ENCODE assay signal across 13 mouse cellular contexts in genomic region chr1:120466751-120467150, GRCm38 (mm10). TPM values are rescaled to one million over a fixed set of nuclear protein-coding genes. Genes with fewer than 3 reads are reported as not detected.
DNase-seq lines count a peak whose midpoint lies in the region; ATAC-seq lines count a peak whose summit lies in the region.
"Had no signal": no experiment of that assay in that cellular context is flagged by ENCODE, and none has a peak within 500 bp of the region (broad histone marks: within the 10 kb centered on the region; RNA-seq: fewer than 3 reads in every experiment).

No protein-coding gene starts in this region.

- no peaks in the 10 kb centered on the region for H3K27me3 ChIP-seq in midbrain, embryonic 14.5 days (ENCODE audit: control insufficient read depth, insufficient read depth, low read length)
- no peaks in the 10 kb centered on the region for H3K27me3 ChIP-seq in midbrain, embryonic 11.5 days (ENCODE audit: control insufficient read depth, insufficient read depth, low read length)
- no peaks in the 10 kb centered on the region for H3K27me3 ChIP-seq in liver, embryonic 11.5 days (replicated peaks; ENCODE audit: control insufficient read depth, insufficient read depth, low read length)
- H3K27me3 ChIP-seq: midbrain, embryonic 13.5 days had no signal

- 27% methylated on average over 7 of the region's 7 CpGs for WGBS in midbrain, embryonic 14.5 days
- 25% methylated on average over 7 of the region's 7 CpGs for WGBS in midbrain, embryonic 11.5 days
- WGBS in liver, embryonic 11.5 days = 45% methylated on average over 7 of the region's 7 CpGs

- H3K9me3 ChIP-seq in midbrain, embryonic 14.5 days (ENCODE audit: control insufficient read depth, low read length) = no peaks in the 10 kb centered on the region
- H3K9me3 ChIP-seq in midbrain, embryonic 11.5 days (ENCODE audit: control insufficient read depth, low read length) = no peaks in the 10 kb centered on the region
- H3K9me3 ChIP-seq in liver, embryonic 11.5 days (ENCODE audit: control insufficient read depth, low read length) = no peaks in the 10 kb centered on the region
- H3K9me3 ChIP-seq: midbrain, embryonic 13.5 days had no signal

- no peaks in the 10 kb centered on the region for H3K4me1 ChIP-seq in midbrain, embryonic 14.5 days (ENCODE audit: control insufficient read depth, insufficient read depth, low read length)
- H3K4me1 ChIP-seq in midbrain, embryonic 11.5 days (ENCODE audit: control insufficient read depth, insufficient read depth, low read length) = no peaks in the 10 kb centered on the region
- no peaks in the 10 kb centered on the region for H3K4me1 ChIP-seq in liver, embryonic 11.5 days (replicated peaks; ENCODE audit: control insufficient read depth, insufficient read depth, low read length)
- H3K4me1 ChIP-seq: midbrain, embryonic 13.5 days had no signal

- no peak overlapping the region for H3K4me2 ChIP-seq in midbrain, embryonic 14.5 days (ENCODE audit: low read length)
- no peak overlapping the region for H3K4me2 ChIP-seq in midbrain, embryonic 11.5 days
- no peak overlapping the region for H3K4me2 ChIP-seq in liver, embryonic 11.5 days
- H3K4me2 ChIP-seq: midbrain, embryonic 13.5 days had no signal

- DNase-seq in gastrocnemius, postnatal 4 days (ENCODE audit: low spot score in 2 of 2) = peak; percentile 22 to 47
- no peak for DNase-seq in gastrocnemius, postnatal 25 days
- peak; percentile 5 for DNase-seq in midbrain, embryonic 14.5 days
- DNase-seq in midbrain, embryonic 11.5 days (ENCODE audit: low spot score, missing footprints) = no peak
- no peak for DNase-seq in frontal cortex, postnatal 10 days (ENCODE audit: low spot score in 2 of 2)
- no peak for DNase-seq in liver, embryonic 11.5 days (ENCODE audit: low spot score)
- no peak for DNase-seq in layer of hippocampus, postnatal 10 days (ENCODE audit: low spot score in 2 of 2)
- DNase-seq: cerebellum, postnatal 14 days; lung, adult 18-20 months had no signal

- H3K36me3 ChIP-seq in midbrain, embryonic 14.5 days (ENCODE audit: control insufficient read depth, insufficient read depth, low read length) = no peaks in the 10 kb centered on the region
- H3K36me3 ChIP-seq in midbrain, embryonic 11.5 days (ENCODE audit: control insufficient read depth, insufficient read depth, low read length) = no peaks in the 10 kb centered on the region
- H3K36me3 ChIP-seq in liver, embryonic 11.5 days (ENCODE audit: control insufficient read depth, insufficient read depth, low read length) = no peaks in the 10 kb centered on the region
- H3K36me3 ChIP-seq: midbrain, embryonic 13.5 days had no signal

- ATAC-seq in midbrain, embryonic 14.5 days (ENCODE audit: low FRiP score, low TSS enrichment) = no peak
- ATAC-seq in midbrain, embryonic 11.5 days (ENCODE audit: low FRiP score) = no peak
- ATAC-seq in hematopoietic stem cell, adult 5-6 weeks (replicated peaks in 1 of 2; ENCODE audit: insufficient read depth in 1 of 2, low FRiP score in 2 of 2, low TSS enrichment in 1 of 2, low read depth in 1 of 2, poor library complexity in 2 of 2, severe bottlenecking in 2 of 2) = peak; percentile 14; a peak in 1 of 4 replicates
- no peak for ATAC-seq in liver, embryonic 11.5 days (replicated peaks; ENCODE audit: low FRiP score)
- ATAC-seq: midbrain, embryonic 13.5 days had no signal

- H3K4me3 ChIP-seq in midbrain, embryonic 14.5 days (replicated peaks; ENCODE audit: low read depth, low read length) = no peak overlapping the region
- no peak overlapping the region for H3K4me3 ChIP-seq in midbrain, embryonic 11.5 days (ENCODE audit: low read depth, low read length)
- no peak overlapping the region for H3K4me3 ChIP-seq in liver, embryonic 11.5 days (ENCODE audit: low read depth, low read length)
- H3K4me3 ChIP-seq: midbrain, embryonic 13.5 days had no signal

- no peak overlapping the region for H3K9ac ChIP-seq in midbrain, embryonic 14.5 days (replicated peaks; ENCODE audit: low read length)
- no peak overlapping the region for H3K9ac ChIP-seq in midbrain, embryonic 11.5 days (ENCODE audit: low read length)
- no peak overlapping the region for H3K9ac ChIP-seq in liver, embryonic 11.5 days (ENCODE audit: low read depth, low read length)
- H3K9ac ChIP-seq: midbrain, embryonic 13.5 days had no signal

- H3K27ac ChIP-seq in midbrain, embryonic 14.5 days (replicated peaks; ENCODE audit: low read depth, low read length) = no peak overlapping the region
- H3K27ac ChIP-seq in midbrain, embryonic 11.5 days (ENCODE audit: low read depth, low read length) = no peak overlapping the region
- no peak overlapping the region for H3K27ac ChIP-seq in liver, embryonic 11.5 days (ENCODE audit: low read depth, low read length)
- H3K27ac ChIP-seq: midbrain, embryonic 13.5 days had no signal

RNA-seq across cellular contexts. Expression of gene Marco, which starts 38.1 kb away (rescaled TPM):
- 1 to 10 TPM in 1 of 2 experiments, under 1 TPM in 1; 0.29 to 2.8 TPM for total RNA-seq in gastrocnemius, postnatal 4 days (2021)
- under 1 TPM in 1 of 2 experiments, not detected in 1; 0.13 TPM for total RNA-seq in gastrocnemius, postnatal 25 days (2021)
- polyA plus RNA-seq in midbrain, embryonic 14.5 days (2014; fragmentation: Nextera tagmentation; extraction: Ambion mirVana) = not detected in 2 replicates
- polyA plus RNA-seq in midbrain, embryonic 11.5 days (2014; fragmentation: Nextera tagmentation; extraction: Ambion mirVana) = not detected in 2 replicates
- total RNA-seq in hematopoietic stem cell, adult 5-6 weeks (2017) = not detected in 2 replicates
- polyA plus RNA-seq in liver, embryonic 11.5 days (2014; fragmentation: Nextera tagmentation; extraction: Ambion mirVana) = 3.1 and 4.4 TPM in 2 replicates
- not detected for total RNA-seq in layer of hippocampus, postnatal 10 days (2021)
- polyA plus RNA-seq: small intestine, adult 2 months; testis, adult 2 months had no signal

Comparison
In these comparisons a context has a peak if more than half of its experiments do, and no peak if none do; other contexts are left out.
1. DNase-seq: peak in gastrocnemius, postnatal 4 days (2 of 2) and midbrain, embryonic 14.5 days (single experiment); none in gastrocnemius, postnatal 25 days (single experiment), midbrain, embryonic 11.5 days (single experiment), frontal cortex, postnatal 10 days (0 of 2), liver, embryonic 11.5 days (single experiment) and layer of hippocampus, postnatal 10 days (0 of 2).
2. ATAC-seq: peak in hematopoietic stem cell, adult 5-6 weeks (2 of 2); none in midbrain, embryonic 14.5 days (single experiment), midbrain, embryonic 11.5 days (single experiment) and liver, embryonic 11.5 days (single experiment).